Mouse (Mus musculus) bone marrow macrophage, adult 2 months (primary cell): ENCODE data around the gene Lrrc8d. TPM values are rescaled to one million over a fixed set of nuclear protein-coding genes. Genes with fewer than 3 reads are reported as not detected.

Experiments used
- H3K27ac ChIP-seq: 2 replicates; pipeline ENCODE4 v1.5.1; 2012; ENCODE audit warnings: low read depth, low read length; ENCODE audit not compliant: insufficient read depth
- H3K4me1 ChIP-seq: 2 replicates; pipeline ENCODE4 v1.6.1; 2012; ENCODE audit warnings: low read length; ENCODE audit not compliant: control insufficient read depth, insufficient read depth
- H3K4me3 ChIP-seq: 2 replicates; pipeline ENCODE4 v1.5.1; 2012; ENCODE audit warnings: mild to moderate bottlenecking, low read length, moderate library complexity; ENCODE audit not compliant: insufficient read depth
- CTCF ChIP-seq: IDR thresholded peaks from 2 replicates; pipeline ENCODE4 v1.5.1; 2012; ENCODE audit warnings: low read depth, mild to moderate bottlenecking, low read length, moderate library complexity
- POLR2A ChIP-seq: IDR thresholded peaks from 2 replicates; pipeline ENCODE4 v1.6.1; 2012; ENCODE audit warnings: mild to moderate bottlenecking, low read depth, low read length, borderline replicate concordance
- polyA plus RNA-seq: library from polyadenylated mRNA; stranded (reverse); fragments of >200 nt; gene quantifications from 2 replicates; pipeline ENCODE4 v1.2.4, GENCODE M21; 2012; ENCODE audit not compliant: missing spikeins, insufficient read depth, insufficient read length

Gene Lrrc8d
- polyA plus RNA-seq, 1 experiment = 37.1 TPM

DNA sequence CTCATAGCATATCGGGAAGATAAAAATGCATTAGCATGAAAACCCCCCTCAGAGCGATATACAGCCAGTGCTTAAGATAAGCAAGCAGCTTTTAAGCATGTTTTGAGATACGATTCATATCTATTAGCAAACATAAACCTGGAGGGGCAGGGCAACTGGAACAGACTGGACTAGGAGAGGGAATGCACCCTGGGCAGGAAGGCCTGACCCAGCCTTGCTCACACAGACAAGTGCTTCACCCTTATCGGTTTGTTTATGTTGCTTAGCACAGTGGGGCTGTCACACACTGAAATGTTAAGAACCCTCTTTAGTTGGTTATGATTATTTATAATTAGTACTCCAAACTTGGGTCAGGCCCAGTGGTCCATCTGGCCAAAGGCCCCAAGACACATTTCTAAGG, 125.1 kb downstream of the Lrrc8d start:
- H3K4me3 ChIP-seq = no peak overlapping the region
- no peaks in the 10 kb centered on the region for H3K4me1 ChIP-seq
- no peak for TF ChIP-seq CTCF
- TF ChIP-seq POLR2A = no peak
- no peak overlapping the region for H3K27ac ChIP-seq

DNA sequence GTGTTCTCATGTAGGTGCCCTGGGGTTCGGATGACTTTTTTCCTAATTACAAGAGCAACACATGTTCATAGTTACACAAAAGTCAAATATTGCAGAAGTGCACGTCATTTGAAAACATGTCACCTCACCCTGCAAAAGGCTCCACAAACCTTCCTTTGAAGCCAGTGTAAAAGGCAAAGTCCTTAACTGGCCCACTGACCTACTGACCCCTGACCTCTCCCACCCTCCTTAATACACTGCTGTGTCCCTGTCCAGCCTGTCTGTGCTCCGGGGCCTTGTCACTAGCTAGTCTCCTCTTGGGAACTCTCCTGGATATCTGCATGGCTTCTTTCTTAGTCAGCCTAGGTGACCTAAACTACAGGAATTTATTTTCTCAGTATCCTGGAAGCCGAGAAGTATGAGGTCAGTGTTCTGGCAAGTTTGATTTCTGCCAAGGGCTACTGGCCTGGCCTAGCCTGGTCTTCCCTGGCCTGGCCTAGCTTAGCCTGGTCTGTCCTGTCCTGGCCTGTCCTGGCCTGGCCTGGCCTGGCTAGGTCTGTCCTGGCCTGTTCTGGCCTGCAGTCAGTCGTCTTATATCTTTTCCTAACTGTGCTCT, 127.2 kb downstream of the Lrrc8d start:
- Histone ChIP-seq H3K4me1 (no peaks in the 10 kb centered on the region), H3K4me3 (no peak overlapping the region)
- no peak for TF ChIP-seq CTCF
- TF ChIP-seq POLR2A = no peak

DNA sequence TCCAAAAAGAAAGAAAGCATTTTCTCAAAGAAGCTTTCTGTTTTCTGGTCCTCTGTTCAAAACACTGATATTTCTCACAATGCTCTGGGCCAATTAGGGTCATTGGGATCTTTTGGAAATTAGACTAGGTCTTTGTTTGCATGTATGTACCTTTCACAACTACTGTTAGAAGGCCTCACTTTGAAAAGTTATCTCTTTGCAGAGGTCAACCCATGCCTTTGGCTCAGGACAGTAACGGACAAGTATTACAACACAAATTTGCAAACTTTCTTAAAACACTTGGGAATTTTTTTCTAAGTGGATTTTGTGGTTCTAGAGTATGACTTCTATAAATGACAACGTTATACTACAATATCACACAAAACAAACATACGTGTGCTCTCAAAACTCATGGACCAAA, 128.3 kb downstream of the Lrrc8d start:
- TF ChIP-seq POLR2A (no peak), CTCF (no peak)
- H3K27ac ChIP-seq = no peak overlapping the region

More for the DNA sequence above, 127.2 kb downstream of the Lrrc8d start:
- no peak overlapping the region for H3K27ac ChIP-seq

DNA sequence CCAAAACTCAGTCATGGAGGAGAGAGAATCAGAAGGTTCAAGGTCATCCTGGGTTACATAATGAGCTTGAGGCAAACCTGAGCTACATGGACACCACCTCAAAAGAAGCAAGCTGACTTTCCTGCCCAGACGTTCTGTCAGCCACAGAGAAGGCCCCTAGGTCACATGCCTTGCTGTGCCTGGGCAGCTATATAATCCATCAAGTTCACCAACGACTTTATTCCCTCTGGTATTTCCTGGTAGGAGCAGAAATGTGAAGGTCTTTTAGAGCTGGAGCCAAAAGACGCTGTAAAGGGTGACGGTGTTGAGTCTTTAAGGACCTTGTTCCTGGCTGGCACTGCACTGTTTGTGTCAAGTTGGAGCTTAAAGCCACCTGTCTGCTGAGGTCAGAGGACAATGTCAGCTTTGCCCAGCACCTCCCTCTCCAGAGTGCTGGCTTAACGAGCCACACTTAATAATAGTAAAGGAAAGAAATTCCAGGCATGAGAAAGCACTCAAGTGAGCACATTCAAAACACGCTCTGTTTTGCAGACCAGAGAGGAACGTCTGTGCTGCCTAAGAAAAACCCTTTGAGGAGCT, 129.3 kb downstream of the Lrrc8d start:
- no peak overlapping the region for H3K4me3 ChIP-seq
- no peaks in the 10 kb centered on the region for H3K4me1 ChIP-seq
- no peak overlapping the region for H3K27ac ChIP-seq
- TF ChIP-seq CTCF = no peak

More for the DNA sequence above, 128.3 kb downstream of the Lrrc8d start:
- Histone ChIP-seq H3K4me3 (no peak overlapping the region), H3K4me1 (no peaks in the 10 kb centered on the region)

DNA sequence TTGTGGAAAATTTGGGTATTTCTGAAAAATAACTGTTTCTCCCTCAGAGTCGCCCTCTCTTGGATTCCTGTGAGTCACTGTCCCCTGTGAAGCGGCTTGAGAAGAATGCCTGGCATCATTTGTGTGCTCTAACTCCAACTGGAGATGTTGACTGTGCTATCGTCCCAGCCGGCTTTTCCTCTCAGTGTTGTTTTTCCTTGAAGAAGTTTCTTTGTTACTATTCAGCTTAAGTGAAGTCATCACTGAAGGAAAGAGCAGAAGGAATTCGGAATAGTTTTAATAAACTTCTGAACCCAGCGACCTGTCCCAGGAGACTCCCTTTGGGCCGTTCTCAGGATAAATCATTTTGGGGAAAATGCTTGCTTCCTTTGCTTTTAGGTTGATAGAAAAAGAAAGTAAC, 132.4 kb downstream of the Lrrc8d start:
- no peak overlapping the region for H3K27ac ChIP-seq
- no peak for TF ChIP-seq POLR2A
- TF ChIP-seq CTCF = no peak
- H3K4me1 ChIP-seq = no peaks in the 10 kb centered on the region
- no peak overlapping the region for H3K4me3 ChIP-seq

DNA sequence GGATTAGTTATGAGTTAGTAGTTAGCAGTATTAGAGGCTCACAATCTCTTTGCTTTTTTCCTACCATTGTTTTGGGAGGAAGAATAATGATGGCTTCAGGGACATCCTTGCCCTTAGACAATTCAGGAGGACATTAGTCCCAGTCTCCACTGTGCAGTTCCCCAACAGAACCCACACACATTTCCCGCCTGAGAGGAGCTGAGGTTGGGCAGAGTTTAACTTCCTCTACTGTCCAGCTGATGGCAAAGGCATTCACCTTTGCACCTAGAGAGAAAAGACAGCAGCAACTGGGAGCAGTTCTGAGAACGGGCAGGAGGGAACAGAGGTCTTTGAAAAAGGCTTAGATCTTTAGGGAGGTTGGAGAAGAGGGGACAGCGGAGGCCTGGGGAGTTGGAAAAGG, 134.2 kb downstream of the Lrrc8d start:
- Histone ChIP-seq H3K27ac (no peak overlapping the region), H3K4me1 (no peaks in the 10 kb centered on the region), H3K4me3 (no peak overlapping the region)
- TF ChIP-seq CTCF = no peak
- TF ChIP-seq POLR2A = no peak

DNA sequence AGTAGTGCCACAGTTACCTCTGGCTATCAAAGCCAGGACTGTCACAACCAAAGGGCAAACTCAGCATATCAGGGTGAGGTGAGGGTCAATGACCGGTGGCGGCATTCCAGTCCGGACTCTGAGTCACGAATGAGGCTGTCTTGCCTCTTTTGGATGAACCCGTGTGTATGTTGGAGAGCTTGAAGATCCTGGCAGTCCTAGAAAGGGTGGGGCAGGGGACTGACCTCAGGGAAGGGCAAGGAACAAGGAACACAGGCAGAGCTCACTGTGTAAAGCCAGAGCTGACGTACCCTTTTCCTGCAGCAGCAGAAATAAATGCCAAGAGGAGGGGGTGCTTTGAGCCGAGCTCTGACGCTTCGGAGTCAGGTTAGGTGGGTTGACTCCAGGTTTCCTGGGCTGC, 136.2 kb downstream of the Lrrc8d start:
- H3K27ac ChIP-seq = no peak overlapping the region
- no peaks in the 10 kb centered on the region for H3K4me1 ChIP-seq
- TF ChIP-seq POLR2A = no peak
- TF ChIP-seq CTCF = no peak
- H3K4me3 ChIP-seq = no peak overlapping the region

DNA sequence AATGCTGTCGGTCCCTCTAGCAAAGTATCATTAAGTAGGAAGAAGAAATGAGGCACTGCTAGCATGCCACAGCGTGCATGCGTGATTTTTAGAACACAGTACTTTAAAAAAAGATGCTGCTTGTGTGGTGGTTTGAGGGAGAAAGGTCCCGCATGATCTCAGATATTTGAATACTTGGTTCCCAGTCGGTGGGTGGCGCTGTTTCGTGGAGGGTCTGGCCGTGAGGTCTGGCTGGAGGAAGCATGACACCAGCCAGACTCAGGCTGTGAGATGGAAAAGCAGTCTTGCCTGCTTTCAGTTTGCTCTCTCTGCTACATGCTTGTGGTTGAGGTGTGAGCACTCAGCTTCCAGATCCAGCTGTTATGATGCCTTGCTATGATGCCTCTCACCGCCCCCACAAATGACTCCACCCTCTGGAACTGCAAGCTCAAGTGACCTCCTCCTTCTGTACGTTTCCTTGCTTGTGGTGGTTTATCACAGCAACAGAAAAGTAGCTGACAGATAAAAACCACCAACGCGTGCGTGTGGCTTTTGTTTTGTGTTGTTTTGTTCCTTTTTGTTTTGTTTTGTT, 140.1 kb downstream of the Lrrc8d start:
- Histone ChIP-seq H3K27ac (no peak overlapping the region), H3K4me1 (peaks cover 10% of the 10 kb centered on the region), H3K4me3 (no peak overlapping the region)
- TF ChIP-seq CTCF = no peak
- no peak for TF ChIP-seq POLR2A

DNA sequence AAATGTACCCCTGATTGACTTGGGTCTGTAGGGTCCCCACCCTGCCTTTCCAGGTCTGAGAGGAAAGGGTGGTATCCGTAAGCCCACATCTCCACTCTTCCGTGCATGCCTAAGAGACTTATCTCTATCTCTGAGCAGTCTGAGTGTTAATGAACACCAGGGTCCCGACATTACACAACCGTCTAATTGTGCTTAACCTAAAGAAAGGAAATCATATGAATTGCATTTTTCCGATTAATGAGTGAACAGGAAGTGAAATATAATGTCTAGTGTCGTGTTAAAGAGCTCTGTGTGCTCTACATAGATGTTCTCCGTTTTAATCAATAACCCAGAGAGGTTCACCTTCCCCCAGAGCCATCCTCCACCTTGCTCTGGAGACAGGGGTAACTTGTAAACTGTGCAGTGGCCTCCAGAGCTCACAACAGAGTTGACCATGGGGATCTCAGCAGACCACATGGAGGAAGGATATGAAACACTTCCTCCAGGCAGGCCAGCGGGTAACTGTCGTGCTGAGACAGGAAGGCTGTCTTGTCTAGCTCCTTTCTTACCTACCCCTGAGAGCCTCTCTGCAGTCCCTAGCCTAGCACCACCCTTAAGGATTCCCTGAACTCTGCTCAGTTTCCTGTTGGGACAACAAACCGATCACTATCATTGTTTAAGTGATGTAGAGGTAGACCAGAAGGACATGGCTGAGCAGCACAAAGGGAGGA, 144.4 kb downstream of the Lrrc8d start:
- Histone ChIP-seq H3K27ac (no peak overlapping the region), H3K4me3 (no peak overlapping the region), H3K4me1 (peaks cover 11% of the 10 kb centered on the region)
- TF ChIP-seq CTCF (no peak), POLR2A (no peak)

DNA sequence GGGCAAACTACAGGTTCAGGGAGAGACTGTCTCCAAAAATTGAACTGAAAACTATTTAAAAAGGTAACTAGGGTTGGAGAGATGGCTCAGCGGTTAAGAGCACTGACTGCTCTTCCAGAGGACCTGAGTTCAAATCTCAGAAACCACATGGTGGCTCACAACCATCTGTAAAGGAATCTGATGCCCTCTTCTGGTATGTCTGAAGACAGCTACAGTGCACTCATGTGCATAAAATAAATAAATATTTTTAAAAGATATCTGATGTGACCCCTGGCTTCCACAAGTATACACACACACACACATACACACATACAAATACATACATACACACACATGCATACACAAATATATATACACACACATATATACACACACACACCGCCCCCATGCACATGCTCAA, 145.3 kb downstream of the Lrrc8d start:
- TF ChIP-seq CTCF (no peak), POLR2A (no peak)
- H3K27ac ChIP-seq = no peak overlapping the region
- no peak overlapping the region for H3K4me3 ChIP-seq
- H3K4me1 ChIP-seq = peaks cover 18% of the 10 kb centered on the region
